Mouse (Mus musculus): ENCODE results near the gene Bhlha9.

- no peak for TF ChIP-seq EP300 (IDR thresholded peaks at IDR 0.05)
- no peak for TF ChIP-seq CTCF (IDR thresholded peaks at IDR 0.05)
These were observed 25.2 kb upstream of the Bhlha9 start for GRCm38 (mm10) chr11:76647062-76647461.
